Mouse (Mus musculus): ENCODE results near the gene Prss33. TPM values are rescaled to one million over a fixed set of nuclear protein-coding genes. Genes with fewer than 3 reads are reported as not detected.

The Prss33 gene
- polyA plus RNA-seq, 1 experiment from 2014 or later = 0.18 TPM

DNA sequence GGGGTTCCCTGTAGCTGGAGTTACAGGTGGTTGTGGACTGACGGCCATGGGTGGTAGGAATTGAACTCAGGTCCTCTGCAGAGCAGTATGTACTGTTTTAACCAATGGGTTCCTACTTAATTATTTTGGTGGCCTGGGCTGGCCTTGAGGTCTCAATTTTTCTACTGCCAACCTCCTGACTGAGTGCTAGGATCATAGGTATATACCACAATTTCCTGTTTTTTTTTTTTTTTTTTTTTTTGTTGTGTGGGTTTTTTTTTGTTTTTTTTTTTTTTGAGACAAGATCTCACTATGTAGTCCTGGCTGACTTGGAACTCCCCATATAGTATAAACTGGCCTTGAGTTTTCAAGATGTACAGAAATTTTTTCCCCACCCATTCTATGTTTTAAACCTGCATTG lies 4.7 kb downstream of the Prss33 start:
- WGBS = 100% methylated on average over 1 of the region's 1 CpGs
- no peak for ATAC-seq
- Histone ChIP-seq H3K4me3 (ENCODE audit: low read depth, low read length) (no peak overlapping the region), H3K4me1 (ENCODE audit: control insufficient read depth, insufficient read depth, low read length) (peaks cover 18% of the 10 kb centered on the region), H3K27ac (ENCODE audit: low read length) (no peak overlapping the region), H3K9me3 (replicated peaks; ENCODE audit: control insufficient read depth, low read length, poor library complexity, severe bottlenecking) (no peaks in the 10 kb centered on the region), H3K27me3 (ENCODE audit: control insufficient read depth, insufficient read depth, low read depth, low read length) (peaks cover 5% of the 10 kb centered on the region; the same call in 1 of the 2 replicates), H3K4me2 (ENCODE audit: low read length) (no peak overlapping the region), H3K9ac (ENCODE audit: low read depth, low read length) (no peak overlapping the region), H3K36me3 (ENCODE audit: control insufficient read depth, insufficient read depth, low read length) (peaks cover 5% of the 10 kb centered on the region; the same call in 1 of the 2 replicates)

DNA sequence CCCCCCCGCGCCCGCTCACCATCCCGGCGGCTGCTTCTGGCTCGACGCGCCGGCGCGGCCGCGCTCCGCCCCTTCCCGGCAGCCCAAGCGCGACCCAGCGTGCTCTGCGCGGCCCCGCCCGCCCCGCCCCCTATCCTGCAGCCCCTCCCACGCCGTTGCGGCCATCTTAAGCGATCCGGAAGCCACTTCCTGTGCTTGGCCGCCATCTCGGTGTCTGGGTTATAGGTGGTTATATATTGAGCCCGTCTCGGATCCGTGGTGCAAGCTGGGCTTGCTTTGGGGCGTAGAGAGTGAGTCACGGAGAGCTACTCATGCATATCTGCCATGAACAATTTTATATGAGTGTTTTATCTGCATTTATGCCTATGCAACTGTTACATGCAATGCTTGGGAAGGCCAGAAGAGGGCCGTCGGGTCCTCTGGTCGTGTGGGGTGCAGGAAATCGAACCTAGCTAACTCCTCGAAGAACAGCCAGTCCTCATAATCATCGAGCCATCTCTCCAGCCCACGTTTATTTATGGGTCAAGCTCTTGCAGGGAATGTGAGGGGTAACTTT lies 6.7 kb downstream of the Prss33 start, which contains the start of gene Elob:
Gene Elob (minus strand): TSS at position 73 of the 556 bp plus-strand sequence.
- WGBS = under 1% methylated on average over 21 of the region's 42 CpGs
- Histone ChIP-seq H3K27me3 (ENCODE audit: control insufficient read depth, insufficient read depth, low read depth, low read length) (peaks cover 5% of the 10 kb centered on the region; the same call in 1 of the 2 replicates), H3K36me3 (ENCODE audit: control insufficient read depth, insufficient read depth, low read length) (peaks cover 16% of the 10 kb centered on the region), H3K4me2 (ENCODE audit: low read length) (peak within 1 kb of the TSS; percentile 62), H3K9ac (ENCODE audit: low read depth, low read length) (peak within 1 kb of the TSS; percentile 85), H3K4me1 (ENCODE audit: control insufficient read depth, insufficient read depth, low read length) (peaks cover 18% of the 10 kb centered on the region), H3K27ac (ENCODE audit: low read length) (peak within 1 kb of the TSS; percentile 97), H3K9me3 (replicated peaks; ENCODE audit: control insufficient read depth, low read length, poor library complexity, severe bottlenecking) (no peaks in the 10 kb centered on the region), H3K4me3 (ENCODE audit: low read depth, low read length) (peak within 1 kb of the TSS; percentile 76)
- ATAC-seq = peak; percentile 96

DNA sequence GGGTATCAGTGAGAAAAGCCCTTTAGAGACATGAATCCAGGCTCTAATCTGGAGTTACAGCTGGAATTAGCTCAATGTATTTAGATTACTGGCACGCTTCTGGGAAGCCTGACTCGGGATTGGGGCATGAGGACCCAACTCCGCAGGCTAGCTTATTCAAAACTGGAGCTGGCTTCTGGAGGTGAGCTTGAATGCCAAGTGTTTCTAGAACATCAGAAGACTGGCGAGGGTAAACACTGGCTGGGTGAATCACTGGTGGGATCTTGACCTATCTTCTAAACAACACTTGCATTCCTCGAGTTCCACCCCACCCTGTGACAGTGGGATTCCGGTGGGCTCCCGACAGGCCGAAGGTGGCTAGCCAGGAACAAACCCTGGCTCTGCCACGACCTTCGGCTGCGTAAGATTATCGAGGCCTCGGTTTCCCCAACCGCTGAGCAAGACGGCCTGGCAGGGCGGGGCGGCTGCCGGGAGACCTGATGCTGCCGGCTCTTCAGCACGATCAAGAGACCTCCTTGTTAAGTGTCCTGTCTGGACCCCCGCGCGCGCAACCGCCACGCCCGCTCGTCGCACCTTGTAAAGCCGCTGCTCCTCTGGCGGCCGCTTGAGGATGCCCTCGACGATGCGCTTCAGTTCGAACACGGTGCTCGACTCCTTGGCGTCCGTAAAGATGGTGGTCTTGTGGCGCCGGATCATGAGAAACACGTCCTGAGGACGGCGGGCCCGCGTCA lies 7.4 kb downstream of the Prss33 start:
- H3K36me3 ChIP-seq (ENCODE audit: control insufficient read depth, insufficient read depth, low read length) = peaks cover 17% of the 10 kb centered on the region
- peak overlapping the region; percentile 85 for H3K9ac ChIP-seq (ENCODE audit: low read depth, low read length)
- H3K27ac ChIP-seq (ENCODE audit: low read length) = peak overlapping the region; percentile 97
- peak overlapping the region; percentile 62 for H3K4me2 ChIP-seq (ENCODE audit: low read length)
- peaks cover 18% of the 10 kb centered on the region for H3K4me1 ChIP-seq (ENCODE audit: control insufficient read depth, insufficient read depth, low read length)
- no peaks in the 10 kb centered on the region; the same call in 1 of the 2 replicates for H3K27me3 ChIP-seq (ENCODE audit: control insufficient read depth, insufficient read depth, low read depth, low read length)
- no peaks in the 10 kb centered on the region for H3K9me3 ChIP-seq (replicated peaks; ENCODE audit: control insufficient read depth, low read length, poor library complexity, severe bottlenecking)
- peak; percentile 77 for ATAC-seq
- under 1% methylated on average over 41 of the region's 47 CpGs for WGBS
- H3K4me3 ChIP-seq (ENCODE audit: low read depth, low read length) = peak overlapping the region; percentile 76

DNA sequence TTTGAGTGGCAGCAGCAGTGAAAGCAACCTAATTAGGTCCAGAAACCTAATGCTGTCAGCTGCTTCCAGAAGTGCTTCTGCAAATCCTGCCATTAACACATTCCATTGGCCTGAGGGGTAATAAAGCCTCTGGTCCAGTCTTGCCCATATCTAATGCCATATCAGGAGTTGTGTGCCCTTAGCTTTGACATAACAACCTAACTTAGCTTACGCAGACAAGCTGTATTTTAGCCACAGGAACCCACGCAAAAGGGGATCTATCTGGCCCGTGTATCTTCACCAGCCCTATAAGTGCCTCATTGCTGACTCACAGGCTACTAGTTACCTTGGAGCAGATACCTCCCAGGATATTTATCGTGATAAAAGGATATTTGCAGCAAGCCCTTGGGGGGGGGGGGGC lies 10.3 kb downstream of the Prss33 start:
- Histone ChIP-seq H3K27me3 (ENCODE audit: control insufficient read depth, insufficient read depth, low read depth, low read length) (no peaks in the 10 kb centered on the region), H3K27ac (ENCODE audit: low read length) (no peak overlapping the region), H3K4me2 (ENCODE audit: low read length) (no peak overlapping the region), H3K4me3 (ENCODE audit: low read depth, low read length) (no peak overlapping the region), H3K36me3 (ENCODE audit: control insufficient read depth, insufficient read depth, low read length) (peaks cover 42% of the 10 kb centered on the region), H3K9me3 (replicated peaks; ENCODE audit: control insufficient read depth, low read length, poor library complexity, severe bottlenecking) (no peaks in the 10 kb centered on the region), H3K4me1 (ENCODE audit: control insufficient read depth, insufficient read depth, low read length) (peaks cover 18% of the 10 kb centered on the region), H3K9ac (ENCODE audit: low read depth, low read length) (no peak overlapping the region)
- no peak for ATAC-seq
- whole genome bisulfite sequencing = 85% methylated on average over 4 of the region's 4 CpGs

DNA sequence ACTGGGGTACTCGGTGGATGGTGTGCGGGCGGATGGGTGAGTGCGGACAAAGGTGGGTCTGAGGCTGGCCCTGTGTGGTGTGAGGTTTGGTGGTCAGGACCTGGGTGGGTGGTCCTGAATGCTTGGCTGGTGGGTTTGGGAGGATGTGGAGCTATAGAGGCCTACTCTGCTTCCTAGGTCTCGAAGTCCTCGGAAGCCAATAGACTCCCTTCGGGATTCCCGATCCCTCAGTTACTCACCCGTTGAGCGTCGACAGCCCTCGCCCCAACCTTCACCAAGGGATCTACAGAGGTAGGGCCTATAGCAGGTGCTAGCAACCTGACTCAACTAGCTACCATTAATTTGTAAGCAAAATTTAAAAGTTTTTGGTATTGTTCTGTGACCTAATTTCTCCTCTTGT lies 12.2 kb downstream of the Prss33 start:
- H3K4me1 ChIP-seq (ENCODE audit: control insufficient read depth, insufficient read depth, low read length) = peaks cover 15% of the 10 kb centered on the region
- no peaks in the 10 kb centered on the region for H3K27me3 ChIP-seq (ENCODE audit: control insufficient read depth, insufficient read depth, low read depth, low read length)
- H3K9me3 ChIP-seq (replicated peaks; ENCODE audit: control insufficient read depth, low read length, poor library complexity, severe bottlenecking) = peaks cover 11% of the 10 kb centered on the region; the same call in 1 of the 2 replicates
- H3K9ac ChIP-seq (ENCODE audit: low read depth, low read length) = no peak overlapping the region
- 90% methylated on average over 12 of the region's 12 CpGs for WGBS
- H3K4me2 ChIP-seq (ENCODE audit: low read length) = no peak overlapping the region
- H3K4me3 ChIP-seq (ENCODE audit: low read depth, low read length) = no peak overlapping the region
- no peak overlapping the region for H3K27ac ChIP-seq (ENCODE audit: low read length)
- H3K36me3 ChIP-seq (ENCODE audit: control insufficient read depth, insufficient read depth, low read length) = peaks cover 61% of the 10 kb centered on the region
- ATAC-seq = no peak

DNA sequence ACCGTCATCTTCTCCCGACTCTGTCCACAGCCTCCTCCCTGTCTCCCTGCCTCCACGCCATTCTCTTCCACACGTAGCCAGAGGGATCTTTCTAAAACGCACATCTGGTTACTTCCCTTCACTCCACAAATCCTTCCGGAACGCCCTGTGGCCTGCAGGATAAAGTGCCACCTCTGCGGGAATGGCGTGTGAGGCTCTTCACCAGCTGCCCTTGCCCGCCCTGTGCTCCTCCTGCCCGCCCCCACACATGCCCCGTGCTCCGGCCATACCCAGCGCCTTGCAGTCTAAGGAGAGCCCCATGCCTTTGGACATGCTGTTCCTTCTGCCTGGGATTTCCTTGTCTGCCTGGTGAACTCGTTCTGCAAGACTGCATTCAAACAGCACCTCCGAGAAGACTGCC lies 12.8 kb downstream of the Prss33 start:
- peaks cover 15% of the 10 kb centered on the region for H3K4me1 ChIP-seq (ENCODE audit: control insufficient read depth, insufficient read depth, low read length)
- H3K4me2 ChIP-seq (ENCODE audit: low read length) = no peak overlapping the region
- 84% methylated on average over 16 of the region's 16 CpGs for WGBS
- peaks cover 14% of the 10 kb centered on the region; the same call in 1 of the 2 replicates for H3K9me3 ChIP-seq (replicated peaks; ENCODE audit: control insufficient read depth, low read length, poor library complexity, severe bottlenecking)
- H3K27me3 ChIP-seq (ENCODE audit: control insufficient read depth, insufficient read depth, low read depth, low read length) = no peaks in the 10 kb centered on the region
- H3K4me3 ChIP-seq (ENCODE audit: low read depth, low read length) = no peak overlapping the region
- no peak for ATAC-seq
- H3K36me3 ChIP-seq (ENCODE audit: control insufficient read depth, insufficient read depth, low read length) = peaks cover 67% of the 10 kb centered on the region
- H3K27ac ChIP-seq (ENCODE audit: low read length) = no peak overlapping the region
- H3K9ac ChIP-seq (ENCODE audit: low read depth, low read length) = no peak overlapping the region

DNA sequence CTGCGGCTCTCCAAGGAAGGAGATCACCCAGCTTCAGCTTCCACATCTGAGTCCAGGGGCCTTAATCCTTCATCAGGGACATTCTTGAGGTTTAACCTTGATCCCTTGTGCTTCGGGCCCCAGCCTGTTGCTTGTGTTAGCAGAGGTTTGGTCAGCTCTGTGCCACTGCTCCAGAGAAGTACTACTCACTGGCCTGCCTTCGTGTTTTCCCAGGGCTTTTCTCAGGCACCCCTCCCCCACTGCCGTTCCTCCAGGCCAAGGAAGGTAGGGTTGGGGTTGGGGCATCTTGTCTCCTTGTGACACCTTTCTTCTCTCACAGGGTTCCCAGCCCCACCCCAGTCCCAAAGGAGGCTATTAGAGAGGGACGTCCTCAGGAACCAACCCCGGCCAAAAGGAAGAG lies 13.8 kb downstream of the Prss33 start:
- H3K27me3 ChIP-seq (ENCODE audit: control insufficient read depth, insufficient read depth, low read depth, low read length) = no peaks in the 10 kb centered on the region
- H3K36me3 ChIP-seq (ENCODE audit: control insufficient read depth, insufficient read depth, low read length) = peaks cover 77% of the 10 kb centered on the region
- H3K4me2 ChIP-seq (ENCODE audit: low read length) = no peak overlapping the region
- peaks cover 14% of the 10 kb centered on the region; the same call in 1 of the 2 replicates for H3K9me3 ChIP-seq (replicated peaks; ENCODE audit: control insufficient read depth, low read length, poor library complexity, severe bottlenecking)
- H3K4me1 ChIP-seq (ENCODE audit: control insufficient read depth, insufficient read depth, low read length) = peaks cover 6% of the 10 kb centered on the region
- no peak overlapping the region for H3K9ac ChIP-seq (ENCODE audit: low read depth, low read length)
- ATAC-seq = no peak
- no peak overlapping the region for H3K27ac ChIP-seq (ENCODE audit: low read length)
- no peak overlapping the region for H3K4me3 ChIP-seq (ENCODE audit: low read depth, low read length)
- WGBS = 85% methylated on average over 5 of the region's 6 CpGs

DNA sequence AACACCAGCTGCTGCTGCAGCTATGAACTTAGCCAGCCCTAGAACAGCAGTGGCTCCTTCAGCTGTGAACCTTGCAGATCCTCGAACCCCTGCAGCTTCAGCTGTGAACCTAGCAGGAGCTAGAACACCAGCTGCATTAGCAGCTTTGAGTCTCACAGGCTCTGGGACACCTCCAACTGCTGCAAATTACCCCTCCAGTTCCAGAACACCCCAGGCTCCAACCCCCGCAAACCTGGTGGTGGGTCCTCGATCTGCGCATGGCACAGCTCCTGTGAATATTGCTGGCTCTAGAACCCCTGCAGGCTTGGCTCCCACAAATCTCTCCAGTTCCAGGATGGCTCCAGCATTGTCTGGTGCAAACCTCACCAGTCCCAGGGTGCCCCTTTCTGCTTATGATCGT lies 15.1 kb downstream of the Prss33 start:
- Histone ChIP-seq H3K27ac (ENCODE audit: low read length) (no peak overlapping the region), H3K4me3 (ENCODE audit: low read depth, low read length) (no peak overlapping the region), H3K4me2 (ENCODE audit: low read length) (no peak overlapping the region), H3K9ac (ENCODE audit: low read depth, low read length) (no peak overlapping the region), H3K36me3 (ENCODE audit: control insufficient read depth, insufficient read depth, low read length) (peaks cover 83% of the 10 kb centered on the region), H3K4me1 (ENCODE audit: control insufficient read depth, insufficient read depth, low read length) (no peaks in the 10 kb centered on the region), H3K27me3 (ENCODE audit: control insufficient read depth, insufficient read depth, low read depth, low read length) (no peaks in the 10 kb centered on the region), H3K9me3 (replicated peaks; ENCODE audit: control insufficient read depth, low read length, poor library complexity, severe bottlenecking) (peaks cover 17% of the 10 kb centered on the region; the same call in 1 of the 2 replicates)
- 94% methylated on average over 5 of the region's 5 CpGs for WGBS
- ATAC-seq = no peak

DNA sequence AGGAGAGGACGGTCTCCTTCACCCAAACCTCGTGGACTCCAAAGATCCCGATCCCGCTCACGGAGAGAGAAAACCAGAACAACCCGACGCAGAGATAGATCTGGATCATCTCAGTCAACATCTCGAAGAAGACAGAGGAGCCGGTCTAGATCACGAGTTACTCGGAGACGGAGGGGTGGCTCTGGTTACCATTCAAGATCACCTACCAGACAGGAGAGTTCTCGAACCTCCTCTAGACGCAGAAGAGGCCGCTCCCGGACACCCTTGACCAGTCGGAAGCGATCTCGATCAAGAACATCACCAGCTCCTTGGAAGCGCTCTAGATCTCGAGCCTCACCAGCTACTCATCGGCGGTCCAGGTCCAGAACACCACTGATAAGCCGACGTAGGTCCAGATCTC lies 16.6 kb downstream of the Prss33 start:
- H3K4me3 ChIP-seq (ENCODE audit: low read depth, low read length) = no peak overlapping the region
- H3K9ac ChIP-seq (ENCODE audit: low read depth, low read length) = no peak overlapping the region
- H3K27ac ChIP-seq (ENCODE audit: low read length) = no peak overlapping the region
- no peaks in the 10 kb centered on the region for H3K4me1 ChIP-seq (ENCODE audit: control insufficient read depth, insufficient read depth, low read length)
- no peaks in the 10 kb centered on the region for H3K27me3 ChIP-seq (ENCODE audit: control insufficient read depth, insufficient read depth, low read depth, low read length)
- no peak for ATAC-seq
- 97% methylated on average over 25 of the region's 25 CpGs for WGBS
- peaks cover 17% of the 10 kb centered on the region; the same call in 1 of the 2 replicates for H3K9me3 ChIP-seq (replicated peaks; ENCODE audit: control insufficient read depth, low read length, poor library complexity, severe bottlenecking)
- H3K4me2 ChIP-seq (ENCODE audit: low read length) = no peak overlapping the region
- peaks cover 82% of the 10 kb centered on the region for H3K36me3 ChIP-seq (ENCODE audit: control insufficient read depth, insufficient read depth, low read length)

All from midbrain, embryonic 16.5 days (tissue).